Mouse (Mus musculus) adrenal gland, postnatal 10 days (tissue): Measurements from ENCODE around the gene Wwc1. TPM values are rescaled to one million over a fixed set of nuclear protein-coding genes. Genes with fewer than 3 reads are reported as not detected.
"Not testable (repeated sequence)": the region's sequence is repeated elsewhere in the genome, so short reads cannot be mapped to it uniquely, and the experiment has no call there.

ENCODE experiments used
- DNase-seq: peaks from one replicate; pipeline ENCODE4 v3.0.0; 2021; ENCODE audit warnings: mixed read lengths
- total RNA-seq, 2 experiments: library from RNA; stranded (reverse); gene quantifications; 2 replicates each; pipeline ENCODE4 v1.2.3; 2021

The Wwc1 gene
- total RNA-seq, 2 experiments from 2014 or later = 34.1 to 35.0 TPM

GRCm38 (mm10) chr11:35837156-35838126 is 142.9 kb downstream of the Wwc1 start:
- no peak for DNase-seq

- peak; percentile 95 for DNase-seq
Observed at GRCm38 (mm10) chr11:35834022-35834760, 146.1 kb downstream of the Wwc1 start, which contains the start of gene Rars. TSS of gene Rars (minus strand) at chr11:35834506.

GRCm38 (mm10) chr11:35833270-35833669 is 147.1 kb downstream of the Wwc1 start:
- DNase-seq = no peak

GRCm38 (mm10) chr11:35832139-35832538 is 148.2 kb downstream of the Wwc1 start:
- DNase-seq = no peak

- no peak for DNase-seq
Observed at GRCm38 (mm10) chr11:35827714-35828113, 152.6 kb downstream of the Wwc1 start.

- no peak for DNase-seq
Observed at GRCm38 (mm10) chr11:35816316-35816715, 164.0 kb downstream of the Wwc1 start.

GRCm38 (mm10) chr11:35811458-35811857 is 168.9 kb downstream of the Wwc1 start:
- no peak for DNase-seq

- no peak for DNase-seq
Observed at GRCm38 (mm10) chr11:35801332-35801731, 179.0 kb downstream of the Wwc1 start.

GRCm38 (mm10) chr11:35798874-35799273 is 181.5 kb downstream of the Wwc1 start, which contains the start of gene Fbll1:
TSS of gene Fbll1 (minus strand) at chr11:35798884.
- peak; percentile 77 for DNase-seq

- no peak for DNase-seq
Observed at GRCm38 (mm10) chr11:35798495-35798820, 181.9 kb downstream of the Wwc1 start.

GRCm38 (mm10) chr11:35797751-35798494 is 182.4 kb downstream of the Wwc1 start:
- peak; percentile 4 for DNase-seq

- DNase-seq = not testable (repeated sequence)
Observed at GRCm38 (mm10) chr11:35792800-35793199, 187.5 kb downstream of the Wwc1 start.

- no peak for DNase-seq
Observed at GRCm38 (mm10) chr11:35788443-35788842, 191.9 kb downstream of the Wwc1 start.

Other genes starting within 250 kb of the Wwc1 start
- 10 to 100 TPM; 50.6 to 50.7 TPM for gene Pank3, start 211.0 kb downstream of the Wwc1 start, total RNA-seq
- 1 to 10 TPM; 1.2 to 2.4 TPM for gene Fbll1, start 181.6 kb downstream of the Wwc1 start, total RNA-seq
- 10 to 100 TPM; 57.9 to 61.6 TPM for gene Rars, start 146.0 kb downstream of the Wwc1 start, total RNA-seq